Mouse (Mus musculus): ENCODE results near the gene Mbnl1. TPM values are rescaled to one million over a fixed set of nuclear protein-coding genes. Genes with fewer than 3 reads are reported as not detected.
"Not testable (repeated sequence)": the region's sequence is repeated elsewhere in the genome, so short reads cannot be mapped to it uniquely, and the experiment has no call there.

Mbnl1 gene
- polyA plus RNA-seq (2014; fragmentation: Nextera tagmentation; extraction: Ambion mirVana): 68.8 and 68.9 TPM in 2 replicates

GRCm38 (mm10) chr3:60472681-60473177, at the start of gene Mbnl1:
Gene Mbnl1 (plus strand): TSS chr3:60472830.
- ATAC-seq (replicated peaks; ENCODE audit: insufficient number of reproducible peaks, low FRiP score, low TSS enrichment, low read depth) (no peak), DNase-seq (ENCODE audit: low spot score) (no peak)
- Histone ChIP-seq H3K9ac (replicated peaks; ENCODE audit: low read length) (no peak within 1 kb of the TSS), H3K4me2 (ENCODE audit: low read depth, low read length) (no peak within 1 kb of the TSS), H3K27ac (replicated peaks; ENCODE audit: low read depth, low read length) (no peak within 1 kb of the TSS), H3K27me3 (ENCODE audit: control insufficient read depth, insufficient read depth, low read length) (no peaks in the 10 kb centered on the region), H3K4me1 (ENCODE audit: control insufficient read depth, insufficient read depth, low read length) (no peaks in the 10 kb centered on the region), H3K4me3 (ENCODE audit: low read depth, low read length) (no peak within 1 kb of the TSS), H3K9me3 (replicated peaks; ENCODE audit: control insufficient read depth, low read length) (no peaks in the 10 kb centered on the region), H3K36me3 (replicated peaks; ENCODE audit: control insufficient read depth, insufficient read depth, low read depth, low read length) (no peaks in the 10 kb centered on the region)
- 73% methylated on average over 5 of the region's 5 CpGs for WGBS

- no peak for DNase-seq (ENCODE audit: low spot score)
- Histone ChIP-seq H3K27ac (replicated peaks; ENCODE audit: low read depth, low read length) (no peak overlapping the region), H3K36me3 (replicated peaks; ENCODE audit: control insufficient read depth, insufficient read depth, low read depth, low read length) (no peaks in the 10 kb centered on the region), H3K9ac (replicated peaks; ENCODE audit: low read length) (no peak overlapping the region), H3K27me3 (ENCODE audit: control insufficient read depth, insufficient read depth, low read length) (no peaks in the 10 kb centered on the region), H3K4me1 (ENCODE audit: control insufficient read depth, insufficient read depth, low read length) (no peaks in the 10 kb centered on the region), H3K4me3 (ENCODE audit: low read depth, low read length) (no peak overlapping the region), H3K9me3 (replicated peaks; ENCODE audit: control insufficient read depth, low read length) (no peaks in the 10 kb centered on the region), H3K4me2 (ENCODE audit: low read depth, low read length) (no peak overlapping the region)
- no peak for ATAC-seq (replicated peaks; ENCODE audit: insufficient number of reproducible peaks, low FRiP score, low TSS enrichment, low read depth)
- 83% methylated on average over 1 of the region's 1 CpGs for WGBS
Measured at GRCm38 (mm10) chr3:60424148-60424547, 48.5 kb upstream of the Mbnl1 start.

GRCm38 (mm10) chr3:60429049-60429448, 43.6 kb upstream of the Mbnl1 start:
- H3K27ac ChIP-seq (replicated peaks; ENCODE audit: low read depth, low read length): no peak overlapping the region
- ATAC-seq (replicated peaks; ENCODE audit: insufficient number of reproducible peaks, low FRiP score, low TSS enrichment, low read depth) (no peak), DNase-seq (ENCODE audit: low spot score) (no peak)
- no peaks in the 10 kb centered on the region for H3K27me3 ChIP-seq (ENCODE audit: control insufficient read depth, insufficient read depth, low read length)
- no peaks in the 10 kb centered on the region for H3K9me3 ChIP-seq (replicated peaks; ENCODE audit: control insufficient read depth, low read length)
- H3K4me2 ChIP-seq (ENCODE audit: low read depth, low read length): no peak overlapping the region
- H3K4me1 ChIP-seq (ENCODE audit: control insufficient read depth, insufficient read depth, low read length): no peaks in the 10 kb centered on the region
- H3K9ac ChIP-seq (replicated peaks; ENCODE audit: low read length): no peak overlapping the region
- H3K36me3 ChIP-seq (replicated peaks; ENCODE audit: control insufficient read depth, insufficient read depth, low read depth, low read length): no peaks in the 10 kb centered on the region
- no peak overlapping the region for H3K4me3 ChIP-seq (ENCODE audit: low read depth, low read length)
- WGBS: 93% methylated on average over 5 of the region's 5 CpGs

- H3K27me3 ChIP-seq (ENCODE audit: control insufficient read depth, insufficient read depth, low read length): no peaks in the 10 kb centered on the region
- H3K4me1 ChIP-seq (ENCODE audit: control insufficient read depth, insufficient read depth, low read length): no peaks in the 10 kb centered on the region
- no peaks in the 10 kb centered on the region for H3K9me3 ChIP-seq (replicated peaks; ENCODE audit: control insufficient read depth, low read length)
- no peak overlapping the region for H3K9ac ChIP-seq (replicated peaks; ENCODE audit: low read length)
- DNase-seq (ENCODE audit: low spot score) (no peak), ATAC-seq (replicated peaks; ENCODE audit: insufficient number of reproducible peaks, low FRiP score, low TSS enrichment, low read depth) (no peak)
- no peak overlapping the region for H3K4me3 ChIP-seq (ENCODE audit: low read depth, low read length)
- H3K36me3 ChIP-seq (replicated peaks; ENCODE audit: control insufficient read depth, insufficient read depth, low read depth, low read length): no peaks in the 10 kb centered on the region
- H3K27ac ChIP-seq (replicated peaks; ENCODE audit: low read depth, low read length): no peak overlapping the region
- no peak overlapping the region for H3K4me2 ChIP-seq (ENCODE audit: low read depth, low read length)
Measured at GRCm38 (mm10) chr3:60437254-60437653, 35.4 kb upstream of the Mbnl1 start.

- H3K27ac ChIP-seq (replicated peaks; ENCODE audit: low read depth, low read length): no peak overlapping the region
- no peak overlapping the region for H3K9ac ChIP-seq (replicated peaks; ENCODE audit: low read length)
- no peaks in the 10 kb centered on the region for H3K36me3 ChIP-seq (replicated peaks; ENCODE audit: control insufficient read depth, insufficient read depth, low read depth, low read length)
- 74% methylated on average over 1 of the region's 1 CpGs for WGBS
- H3K4me1 ChIP-seq (ENCODE audit: control insufficient read depth, insufficient read depth, low read length): no peaks in the 10 kb centered on the region
- DNase-seq (ENCODE audit: low spot score): no peak
- no peaks in the 10 kb centered on the region for H3K9me3 ChIP-seq (replicated peaks; ENCODE audit: control insufficient read depth, low read length)
- H3K4me2 ChIP-seq (ENCODE audit: low read depth, low read length): no peak overlapping the region
- H3K27me3 ChIP-seq (ENCODE audit: control insufficient read depth, insufficient read depth, low read length): no peaks in the 10 kb centered on the region
- ATAC-seq (replicated peaks; ENCODE audit: insufficient number of reproducible peaks, low FRiP score, low TSS enrichment, low read depth): no peak
- no peak overlapping the region for H3K4me3 ChIP-seq (ENCODE audit: low read depth, low read length)
Measured at GRCm38 (mm10) chr3:60437678-60438232, 34.9 kb upstream of the Mbnl1 start.

GRCm38 (mm10) chr3:60438715-60439114, 33.9 kb upstream of the Mbnl1 start:
- no peaks in the 10 kb centered on the region for H3K9me3 ChIP-seq (replicated peaks; ENCODE audit: control insufficient read depth, low read length)
- no peaks in the 10 kb centered on the region for H3K27me3 ChIP-seq (ENCODE audit: control insufficient read depth, insufficient read depth, low read length)
- no peak overlapping the region for H3K4me3 ChIP-seq (ENCODE audit: low read depth, low read length)
- ATAC-seq (replicated peaks; ENCODE audit: insufficient number of reproducible peaks, low FRiP score, low TSS enrichment, low read depth): no peak
- WGBS: 96% methylated on average over 1 of the region's 1 CpGs
- H3K36me3 ChIP-seq (replicated peaks; ENCODE audit: control insufficient read depth, insufficient read depth, low read depth, low read length): no peaks in the 10 kb centered on the region
- no peak overlapping the region for H3K4me2 ChIP-seq (ENCODE audit: low read depth, low read length)
- H3K27ac ChIP-seq (replicated peaks; ENCODE audit: low read depth, low read length): no peak overlapping the region
- no peak for DNase-seq (ENCODE audit: low spot score)
- no peak overlapping the region for H3K9ac ChIP-seq (replicated peaks; ENCODE audit: low read length)
- no peaks in the 10 kb centered on the region for H3K4me1 ChIP-seq (ENCODE audit: control insufficient read depth, insufficient read depth, low read length)

GRCm38 (mm10) chr3:60461828-60462521, 10.7 kb upstream of the Mbnl1 start:
- Histone ChIP-seq H3K27ac (replicated peaks; ENCODE audit: low read depth, low read length) (no peak overlapping the region), H3K9me3 (replicated peaks; ENCODE audit: control insufficient read depth, low read length) (no peaks in the 10 kb centered on the region), H3K27me3 (ENCODE audit: control insufficient read depth, insufficient read depth, low read length) (no peaks in the 10 kb centered on the region), H3K9ac (replicated peaks; ENCODE audit: low read length) (no peak overlapping the region), H3K4me2 (ENCODE audit: low read depth, low read length) (no peak overlapping the region), H3K36me3 (replicated peaks; ENCODE audit: control insufficient read depth, insufficient read depth, low read depth, low read length) (no peaks in the 10 kb centered on the region), H3K4me3 (ENCODE audit: low read depth, low read length) (no peak overlapping the region), H3K4me1 (ENCODE audit: control insufficient read depth, insufficient read depth, low read length) (no peaks in the 10 kb centered on the region)
- 80% methylated on average over 6 of the region's 6 CpGs for WGBS
- ATAC-seq (replicated peaks; ENCODE audit: insufficient number of reproducible peaks, low FRiP score, low TSS enrichment, low read depth) (no peak), DNase-seq (ENCODE audit: low spot score) (no peak)

GRCm38 (mm10) chr3:60468667-60469066, 4.0 kb upstream of the Mbnl1 start:
- H3K4me1 ChIP-seq (ENCODE audit: control insufficient read depth, insufficient read depth, low read length); H3K9ac ChIP-seq (replicated peaks; ENCODE audit: low read length); H3K4me2 ChIP-seq (ENCODE audit: low read depth, low read length); H3K36me3 ChIP-seq (replicated peaks; ENCODE audit: control insufficient read depth, insufficient read depth, low read depth, low read length); H3K4me3 ChIP-seq (ENCODE audit: low read depth, low read length); H3K9me3 ChIP-seq (replicated peaks; ENCODE audit: control insufficient read depth, low read length); ATAC-seq (replicated peaks; ENCODE audit: insufficient number of reproducible peaks, low FRiP score, low TSS enrichment, low read depth); DNase-seq (ENCODE audit: low spot score); H3K27ac ChIP-seq (replicated peaks; ENCODE audit: low read depth, low read length); H3K27me3 ChIP-seq (ENCODE audit: control insufficient read depth, insufficient read depth, low read length): not testable (repeated sequence)
- WGBS: 70% methylated on average over 2 of the region's 3 CpGs
